Mouse (Mus musculus) erythroblast, embryonic 14.5 days (primary cell): ENCODE results near the gene Akt2. TPM values are rescaled to one million over a fixed set of nuclear protein-coding genes. Genes with fewer than 3 reads are reported as not detected.
A peak's percentile ranks its signal among the peaks of the same experiment; 100 is the strongest.

Source experiments
- H3K27me3 ChIP-seq: 2 replicates; pipeline ENCODE4 v1.6.1; 2012; ENCODE audit warnings: inconsistent platforms; ENCODE audit not compliant: control insufficient read depth
- H3K36me3 ChIP-seq: 2 replicates; pipeline ENCODE4 v1.6.1; 2012; ENCODE audit warnings: mild to moderate bottlenecking, inconsistent platforms; ENCODE audit not compliant: control insufficient read depth
- H3K4me1 ChIP-seq: 2 replicates; pipeline ENCODE4 v1.6.1; 2012; ENCODE audit warnings: inconsistent platforms; ENCODE audit not compliant: control insufficient read depth
- H3K4me3 ChIP-seq: replicated peaks from 2 replicates; pipeline ENCODE3; 2012; ENCODE audit warnings: moderate library complexity, mild to moderate bottlenecking, inconsistent platforms
- H3K9me3 ChIP-seq: 2 replicates; pipeline ENCODE4 v1.6.1; 2012; ENCODE audit warnings: low read length, inconsistent platforms, mixed read lengths; ENCODE audit not compliant: control insufficient read depth
- GATA1 ChIP-seq: IDR thresholded peaks from 2 replicates; pipeline ENCODE4 v1.6.1; 2012; ENCODE audit warnings: low read length, inconsistent platforms, mixed read lengths
- TAL1 ChIP-seq: IDR thresholded peaks from 3 replicates; pipeline ENCODE4 v1.6.1; 2012; ENCODE audit warnings: low read length, inconsistent platforms, mixed read lengths
- polyA plus RNA-seq: library from polyadenylated mRNA; stranded (reverse); fragments of >175 nt; gene quantifications from 2 replicates; pipeline ENCODE4 v1.2.3, GENCODE M21; 2012

Akt2 gene
- polyA plus RNA-seq, 1 experiment = 5.3 TPM

- H3K4me3 ChIP-seq = peak within 1 kb of the TSS; percentile 77
- H3K27me3 ChIP-seq = no peaks in the 10 kb centered on the region
- H3K9me3 ChIP-seq = no peaks in the 10 kb centered on the region
- H3K36me3 ChIP-seq = peaks cover 22% of the 10 kb centered on the region
- H3K4me1 ChIP-seq = peaks cover 38% of the 10 kb centered on the region
- TF ChIP-seq TAL1 (no peak), GATA1 (no peak)
Measured at GRCm38 (mm10) chr7:27552931-27553513, 38.3 kb upstream of the Akt2 start, which contains the start of the genes Pld3 and 2310022A10Rik. Gene Pld3 (minus strand): TSS chr7:27553218. Gene 2310022A10Rik (plus strand): TSS chr7:27553233.

GRCm38 (mm10) chr7:27560291-27560887 lies 31.0 kb upstream of the Akt2 start:
- Histone ChIP-seq H3K9me3 (no peaks in the 10 kb centered on the region), H3K4me1 (peaks cover 30% of the 10 kb centered on the region), H3K27me3 (no peaks in the 10 kb centered on the region), H3K36me3 (peaks cover 83% of the 10 kb centered on the region), H3K4me3 (no peak overlapping the region)
- TF ChIP-seq GATA1 = no peak
- TF ChIP-seq TAL1 = no peak

- Histone ChIP-seq H3K9me3 (no peaks in the 10 kb centered on the region), H3K4me3 (no peak overlapping the region), H3K27me3 (no peaks in the 10 kb centered on the region), H3K36me3 (peaks cover 80% of the 10 kb centered on the region), H3K4me1 (peaks cover 26% of the 10 kb centered on the region)
- no peak for TF ChIP-seq GATA1
- TF ChIP-seq TAL1 = no peak
Measured at GRCm38 (mm10) chr7:27560978-27561377, 30.4 kb upstream of the Akt2 start.

- H3K27me3 ChIP-seq = no peaks in the 10 kb centered on the region
- TF ChIP-seq GATA1 (no peak), TAL1 (no peak)
- no peaks in the 10 kb centered on the region for H3K9me3 ChIP-seq
- peaks cover 9% of the 10 kb centered on the region for H3K4me1 ChIP-seq
- no peak overlapping the region for H3K4me3 ChIP-seq
- H3K36me3 ChIP-seq = peaks cover 82% of the 10 kb centered on the region
Measured at GRCm38 (mm10) chr7:27569580-27570224, 21.6 kb upstream of the Akt2 start.

- TF ChIP-seq TAL1 (no peak), GATA1 (no peak)
- no peaks in the 10 kb centered on the region for H3K9me3 ChIP-seq
- no peak overlapping the region for H3K4me3 ChIP-seq
- H3K36me3 ChIP-seq = peaks cover 90% of the 10 kb centered on the region
- peaks cover 9% of the 10 kb centered on the region for H3K4me1 ChIP-seq
- H3K27me3 ChIP-seq = no peaks in the 10 kb centered on the region
Measured at GRCm38 (mm10) chr7:27572133-27572532, 19.2 kb upstream of the Akt2 start.

GRCm38 (mm10) chr7:27574124-27574880 lies 17.1 kb upstream of the Akt2 start:
- no peaks in the 10 kb centered on the region for H3K9me3 ChIP-seq
- TF ChIP-seq TAL1 = no peak
- peaks cover 9% of the 10 kb centered on the region for H3K4me1 ChIP-seq
- no peak overlapping the region for H3K4me3 ChIP-seq
- no peaks in the 10 kb centered on the region for H3K27me3 ChIP-seq
- peaks cover 90% of the 10 kb centered on the region for H3K36me3 ChIP-seq

- TF ChIP-seq TAL1 (no peak), GATA1 (no peak)
- no peaks in the 10 kb centered on the region for H3K27me3 ChIP-seq
- H3K36me3 ChIP-seq = peaks cover 93% of the 10 kb centered on the region
Measured at GRCm38 (mm10) chr7:27576914-27577313, 14.4 kb upstream of the Akt2 start.

GRCm38 (mm10) chr7:27577589-27577988 lies 13.8 kb upstream of the Akt2 start:
- Histone ChIP-seq H3K4me3 (no peak overlapping the region), H3K9me3 (no peaks in the 10 kb centered on the region), H3K27me3 (no peaks in the 10 kb centered on the region), H3K4me1 (no peaks in the 10 kb centered on the region), H3K36me3 (peaks cover 93% of the 10 kb centered on the region)
- TF ChIP-seq GATA1 (no peak), TAL1 (no peak)

More at GRCm38 (mm10) chr7:27576914-27577313, 14.4 kb upstream of the Akt2 start:
- no peaks in the 10 kb centered on the region for H3K9me3 ChIP-seq
- peaks cover 3% of the 10 kb centered on the region for H3K4me1 ChIP-seq
- no peak overlapping the region for H3K4me3 ChIP-seq

GRCm38 (mm10) chr7:27578465-27578864 lies 12.9 kb upstream of the Akt2 start:
- peaks cover 96% of the 10 kb centered on the region for H3K36me3 ChIP-seq
- H3K4me1 ChIP-seq = no peaks in the 10 kb centered on the region
- no peaks in the 10 kb centered on the region for H3K27me3 ChIP-seq
- no peaks in the 10 kb centered on the region for H3K9me3 ChIP-seq
- TF ChIP-seq TAL1 (no peak), GATA1 (no peak)
- no peak overlapping the region for H3K4me3 ChIP-seq
